Comparison of ENCODE assay signal across 10 mouse cellular contexts in genomic region chr9:75760075-75760474, GRCm38 (mm10). TPM values are rescaled to one million over a fixed set of nuclear protein-coding genes. Genes with fewer than 3 reads are reported as not detected.
DNase-seq lines count a peak whose midpoint lies in the region; ATAC-seq lines count a peak whose summit lies in the region.
"Had no signal": no experiment of that assay in that cellular context is flagged by ENCODE, and none has a peak within 500 bp of the region (broad histone marks: within the 10 kb centered on the region; RNA-seq: fewer than 3 reads in every experiment).

No protein-coding gene starts in this region.

- H3K27me3 ChIP-seq in embryonic facial prominence, embryonic 11.5 days (ENCODE audit: control insufficient read depth, insufficient read depth, low read length), result no peaks in the 10 kb centered on the region
- H3K27me3 ChIP-seq in embryonic facial prominence, embryonic 10.5 days (replicated peaks; ENCODE audit: low read depth, poor library complexity, severe bottlenecking), result no peaks in the 10 kb centered on the region
- no peaks in the 10 kb centered on the region for H3K27me3 ChIP-seq in kidney, embryonic 16.5 days (ENCODE audit: insufficient read depth, low read length)
- no peaks in the 10 kb centered on the region for H3K27me3 ChIP-seq in limb, embryonic 10.5 days (ENCODE audit: low read depth, poor library complexity, severe bottlenecking)

- WGBS in embryonic facial prominence, embryonic 11.5 days, result 26% methylated on average over 5 of the region's 5 CpGs
- 39% methylated on average over 5 of the region's 5 CpGs for WGBS in embryonic facial prominence, embryonic 10.5 days
- 31% methylated on average over 5 of the region's 5 CpGs for WGBS in kidney, embryonic 16.5 days
- WGBS in limb, embryonic 10.5 days, result 34% methylated on average over 5 of the region's 5 CpGs

- H3K4me3 ChIP-seq in embryonic facial prominence, embryonic 11.5 days (ENCODE audit: low read depth, low read length), result no peak overlapping the region
- H3K4me3 ChIP-seq in embryonic facial prominence, embryonic 10.5 days, result no peak overlapping the region
- no peak overlapping the region for H3K4me3 ChIP-seq in kidney, embryonic 16.5 days (ENCODE audit: low read length)
- H3K4me3 ChIP-seq in limb, embryonic 10.5 days, result no peak overlapping the region

- no peaks in the 10 kb centered on the region for H3K9me3 ChIP-seq in embryonic facial prominence, embryonic 11.5 days (replicated peaks; ENCODE audit: control insufficient read depth, low read length)
- H3K9me3 ChIP-seq in embryonic facial prominence, embryonic 10.5 days, result no peaks in the 10 kb centered on the region
- H3K9me3 ChIP-seq in kidney, embryonic 16.5 days (ENCODE audit: low read length), result no peaks in the 10 kb centered on the region
- no peaks in the 10 kb centered on the region for H3K9me3 ChIP-seq in limb, embryonic 10.5 days (replicated peaks)
- H3K9me3 ChIP-seq: G1E had no signal

- H3K36me3 ChIP-seq in embryonic facial prominence, embryonic 11.5 days (replicated peaks; ENCODE audit: control insufficient read depth, insufficient read depth, low read depth, low read length), result no peaks in the 10 kb centered on the region
- no peaks in the 10 kb centered on the region for H3K36me3 ChIP-seq in embryonic facial prominence, embryonic 10.5 days (replicated peaks)
- no peaks in the 10 kb centered on the region for H3K36me3 ChIP-seq in kidney, embryonic 16.5 days (ENCODE audit: insufficient read depth, low read length)
- H3K36me3 ChIP-seq in limb, embryonic 10.5 days, result no peaks in the 10 kb centered on the region
- H3K36me3 ChIP-seq: G1E had no signal

- no peak overlapping the region for H3K4me2 ChIP-seq in embryonic facial prominence, embryonic 11.5 days (ENCODE audit: low read depth, low read length)
- no peak overlapping the region for H3K4me2 ChIP-seq in kidney, embryonic 16.5 days (replicated peaks; ENCODE audit: low read depth, low read length)

- no peak overlapping the region for H3K27ac ChIP-seq in embryonic facial prominence, embryonic 11.5 days (replicated peaks; ENCODE audit: low read depth, low read length)
- no peak overlapping the region for H3K27ac ChIP-seq in embryonic facial prominence, embryonic 10.5 days (replicated peaks)
- H3K27ac ChIP-seq in kidney, embryonic 16.5 days (ENCODE audit: low read length), result no peak overlapping the region
- H3K27ac ChIP-seq in limb, embryonic 10.5 days, result no peak overlapping the region

- H3K4me1 ChIP-seq in embryonic facial prominence, embryonic 11.5 days (ENCODE audit: control insufficient read depth, insufficient read depth, low read length), result no peaks in the 10 kb centered on the region
- H3K4me1 ChIP-seq in embryonic facial prominence, embryonic 10.5 days, result no peaks in the 10 kb centered on the region
- no peaks in the 10 kb centered on the region for H3K4me1 ChIP-seq in kidney, embryonic 16.5 days (ENCODE audit: insufficient read depth, low read length)
- no peaks in the 10 kb centered on the region for H3K4me1 ChIP-seq in limb, embryonic 10.5 days

- no peak for ATAC-seq in embryonic facial prominence, embryonic 11.5 days (replicated peaks; ENCODE audit: insufficient number of reproducible peaks, low FRiP score, low TSS enrichment, low read depth)
- no peak for ATAC-seq in kidney, embryonic 16.5 days (ENCODE audit: low FRiP score, low TSS enrichment)

- H3K9ac ChIP-seq in embryonic facial prominence, embryonic 11.5 days (replicated peaks; ENCODE audit: low read length), result no peak overlapping the region
- no peak overlapping the region for H3K9ac ChIP-seq in kidney, embryonic 16.5 days (replicated peaks; ENCODE audit: low read length)

- DNase-seq in embryonic facial prominence, embryonic 11.5 days (ENCODE audit: low spot score), result peak; percentile 47
- DNase-seq in embryonic facial prominence, embryonic 10.5 days (ENCODE audit: low spot score), result no peak
- DNase-seq in kidney, postnatal 4 days, result peak; percentile 21 to 30
- peak; percentile 60 for DNase-seq in 3T3-L1 (ENCODE audit: low read depth, low spot score)
- DNase-seq in brain, adult 2 months (ENCODE audit: low read depth, low spot score), result peak; percentile 62
- no peak for DNase-seq in limb, embryonic 10.5 days (ENCODE audit: low spot score)
- no peak for DNase-seq in adrenal gland, postnatal 25 days
- DNase-seq: lung, postnatal 14 days had no signal

RNA-seq across cellular contexts. Expression of gene Bmp5, which starts 15.1 kb away (rescaled TPM):
- 6.1 and 6.2 TPM in 2 replicates for polyA plus RNA-seq in embryonic facial prominence, embryonic 11.5 days (2014; fragmentation: Nextera tagmentation; extraction: Ambion mirVana)
- 3.5 and 4.5 TPM in 2 replicates for polyA plus RNA-seq in embryonic facial prominence, embryonic 10.5 days (2016; fragmentation: Nextera tagmentation; extraction: Ambion mirVana)
- 1.2 and 1.9 TPM in 2 replicates for polyA plus RNA-seq in kidney, embryonic 16.5 days (2015; fragmentation: Nextera tagmentation; extraction: Ambion mirVana)
- polyA plus RNA-seq in limb, embryonic 10.5 days (2016; fragmentation: Nextera tagmentation; extraction: Ambion mirVana), result 2.1 and 3.7 TPM in 2 replicates
- total RNA-seq in adrenal gland, postnatal 25 days (2021), result 3.6 and 4.0 TPM in 2 replicates
- polyA plus RNA-seq: G1E had no signal

Comparison
In these comparisons a context has a peak if more than half of its experiments do, and no peak if none do; other contexts are left out.
1. DNase-seq: peak in embryonic facial prominence, embryonic 11.5 days (single experiment), kidney, postnatal 4 days (2 of 2), 3T3-L1 (single experiment) and brain, adult 2 months (single experiment); none in embryonic facial prominence, embryonic 10.5 days (single experiment), limb, embryonic 10.5 days (single experiment) and adrenal gland, postnatal 25 days (single experiment).